Mouse (Mus musculus): Measurements from ENCODE around the gene Rasa3. TPM values are rescaled to one million over a fixed set of nuclear protein-coding genes. Genes with fewer than 3 reads are reported as not detected.

Gene Rasa3
- polyA plus RNA-seq, 1 experiment from 2014 or later, result 28.5 TPM

- no peak overlapping the region for H3K4me2 ChIP-seq (replicated peaks; ENCODE audit: low read depth, low read length)
- 57% methylated on average over 2 of the region's 2 CpGs for WGBS
These were observed 119.9 kb downstream of the Rasa3 start for GRCm38 (mm10) chr8:13557526-13557925.

GRCm38 (mm10) chr8:13551574-13551830 is 125.9 kb downstream of the Rasa3 start:
- Histone ChIP-seq H3K27ac (ENCODE audit: low read length) (no peak overlapping the region), H3K4me1 (ENCODE audit: insufficient read depth, low read depth, low read length) (peaks cover 4% of the 10 kb centered on the region; the same call in 1 of the 2 replicates), H3K9me3 (ENCODE audit: low read length) (no peaks in the 10 kb centered on the region), H3K9ac (replicated peaks; ENCODE audit: low read depth) (no peak overlapping the region), H3K4me3 (ENCODE audit: low read depth, low read length) (no peak overlapping the region), H3K27me3 (replicated peaks; ENCODE audit: insufficient read depth, low read length) (no peaks in the 10 kb centered on the region), H3K4me2 (replicated peaks; ENCODE audit: low read depth, low read length) (no peak overlapping the region), H3K36me3 (ENCODE audit: insufficient read depth, low read length) (no peaks in the 10 kb centered on the region)
- DNase-seq (ENCODE audit: low spot score), result no peak
- ATAC-seq, result no peak
- WGBS, result 87% methylated on average over 6 of the region's 6 CpGs
- TF ChIP-seq EP300 (IDR thresholded peaks at IDR 0.05) (no peak), CTCF (IDR thresholded peaks at IDR 0.05) (no peak)

More at GRCm38 (mm10) chr8:13557526-13557925, 119.9 kb downstream of the Rasa3 start:
- H3K27ac ChIP-seq (ENCODE audit: low read length), result no peak overlapping the region
- no peak for DNase-seq (ENCODE audit: low spot score)
- no peaks in the 10 kb centered on the region for H3K27me3 ChIP-seq (replicated peaks; ENCODE audit: insufficient read depth, low read length)
- no peak for ATAC-seq
- H3K9me3 ChIP-seq (ENCODE audit: low read length), result no peaks in the 10 kb centered on the region
- no peaks in the 10 kb centered on the region for H3K4me1 ChIP-seq (ENCODE audit: insufficient read depth, low read depth, low read length)
- no peak overlapping the region for H3K9ac ChIP-seq (replicated peaks; ENCODE audit: low read depth)
- H3K36me3 ChIP-seq (ENCODE audit: insufficient read depth, low read length), result no peaks in the 10 kb centered on the region
- H3K4me3 ChIP-seq (ENCODE audit: low read depth, low read length), result no peak overlapping the region
- no peak for TF ChIP-seq EP300 (IDR thresholded peaks at IDR 0.05)
- TF ChIP-seq CTCF (IDR thresholded peaks at IDR 0.05), result no peak

GRCm38 (mm10) chr8:13550718-13551573 is 126.5 kb downstream of the Rasa3 start:
- Histone ChIP-seq H3K9ac (replicated peaks; ENCODE audit: low read depth) (no peak overlapping the region), H3K4me2 (replicated peaks; ENCODE audit: low read depth, low read length) (no peak overlapping the region), H3K27me3 (replicated peaks; ENCODE audit: insufficient read depth, low read length) (no peaks in the 10 kb centered on the region), H3K27ac (ENCODE audit: low read length) (no peak overlapping the region), H3K4me1 (ENCODE audit: insufficient read depth, low read depth, low read length) (peaks cover 4% of the 10 kb centered on the region; the same call in 1 of the 2 replicates), H3K36me3 (ENCODE audit: insufficient read depth, low read length) (no peaks in the 10 kb centered on the region), H3K9me3 (ENCODE audit: low read length) (no peaks in the 10 kb centered on the region), H3K4me3 (ENCODE audit: low read depth, low read length) (no peak overlapping the region)
- peak; percentile 96 for DNase-seq (ENCODE audit: low spot score)
- whole genome bisulfite sequencing, result 37% methylated on average over 9 of the region's 9 CpGs
- no peak for TF ChIP-seq EP300 (IDR thresholded peaks at IDR 0.05)
- TF ChIP-seq CTCF (IDR thresholded peaks at IDR 0.05), result peak; percentile 96
- ATAC-seq, result peak; percentile 93

GRCm38 (mm10) chr8:13548831-13549230 is 128.6 kb downstream of the Rasa3 start:
- 35% methylated on average over 8 of the region's 9 CpGs for WGBS
- TF ChIP-seq EP300 (IDR thresholded peaks at IDR 0.05) (no peak), CTCF (IDR thresholded peaks at IDR 0.05) (no peak)
- Histone ChIP-seq H3K36me3 (ENCODE audit: insufficient read depth, low read length) (no peaks in the 10 kb centered on the region), H3K27me3 (replicated peaks; ENCODE audit: insufficient read depth, low read length) (no peaks in the 10 kb centered on the region), H3K4me3 (ENCODE audit: low read depth, low read length) (no peak overlapping the region), H3K9me3 (ENCODE audit: low read length) (no peaks in the 10 kb centered on the region), H3K27ac (ENCODE audit: low read length) (no peak overlapping the region), H3K4me2 (replicated peaks; ENCODE audit: low read depth, low read length) (no peak overlapping the region), H3K9ac (replicated peaks; ENCODE audit: low read depth) (no peak overlapping the region), H3K4me1 (ENCODE audit: insufficient read depth, low read depth, low read length) (peaks cover 4% of the 10 kb centered on the region; the same call in 1 of the 2 replicates)
- peak; percentile 36 for DNase-seq (ENCODE audit: low spot score)
- 0 out of 2 replicates have a peak, but pooled peaks have one; percentile 21 for ATAC-seq

GRCm38 (mm10) chr8:13548235-13548634 is 129.2 kb downstream of the Rasa3 start:
- no peaks in the 10 kb centered on the region for H3K9me3 ChIP-seq (ENCODE audit: low read length)
- no peak overlapping the region for H3K9ac ChIP-seq (replicated peaks; ENCODE audit: low read depth)
- H3K27ac ChIP-seq (ENCODE audit: low read length), result no peak overlapping the region
- H3K27me3 ChIP-seq (replicated peaks; ENCODE audit: insufficient read depth, low read length), result no peaks in the 10 kb centered on the region
- no peak overlapping the region for H3K4me3 ChIP-seq (ENCODE audit: low read depth, low read length)
- ATAC-seq, result peak; percentile 48; the same call in 1 of the 2 replicates
- WGBS, result 37% methylated on average over 4 of the region's 4 CpGs
- DNase-seq (ENCODE audit: low spot score), result peak; percentile 61
- no peak for TF ChIP-seq EP300 (IDR thresholded peaks at IDR 0.05)
- peak; percentile 80 for TF ChIP-seq CTCF (IDR thresholded peaks at IDR 0.05)
- peaks cover 4% of the 10 kb centered on the region; the same call in 1 of the 2 replicates for H3K4me1 ChIP-seq (ENCODE audit: insufficient read depth, low read depth, low read length)
- H3K36me3 ChIP-seq (ENCODE audit: insufficient read depth, low read length), result no peaks in the 10 kb centered on the region
- H3K4me2 ChIP-seq (replicated peaks; ENCODE audit: low read depth, low read length), result no peak overlapping the region

- Histone ChIP-seq H3K27ac (ENCODE audit: low read length) (no peak overlapping the region), H3K4me1 (ENCODE audit: insufficient read depth, low read depth, low read length) (peaks cover 2% of the 10 kb centered on the region; the same call in 1 of the 2 replicates), H3K36me3 (ENCODE audit: insufficient read depth, low read length) (no peaks in the 10 kb centered on the region), H3K9me3 (ENCODE audit: low read length) (no peaks in the 10 kb centered on the region), H3K4me2 (replicated peaks; ENCODE audit: low read depth, low read length) (no peak overlapping the region), H3K4me3 (ENCODE audit: low read depth, low read length) (no peak overlapping the region), H3K27me3 (replicated peaks; ENCODE audit: insufficient read depth, low read length) (no peaks in the 10 kb centered on the region), H3K9ac (replicated peaks; ENCODE audit: low read depth) (no peak overlapping the region)
- ATAC-seq, result no peak
- no peak for TF ChIP-seq CTCF (IDR thresholded peaks at IDR 0.05)
- TF ChIP-seq EP300 (IDR thresholded peaks at IDR 0.05), result no peak
- no peak for DNase-seq (ENCODE audit: low spot score)
- WGBS, result 77% methylated on average over 4 of the region's 4 CpGs
These were observed 131.0 kb downstream of the Rasa3 start for GRCm38 (mm10) chr8:13546421-13546820.

All from lung, postnatal 0 days (tissue).